Mouse (Mus musculus) brown adipose tissue, adult 24 weeks (tissue): Measurements from ENCODE around the gene Rasd1. TPM values are rescaled to one million over a fixed set of nuclear protein-coding genes. Genes with fewer than 3 reads are reported as not detected.

Source experiments
- polyA plus RNA-seq: library from polyadenylated mRNA; stranded (reverse); fragments of >200 nt; gene quantifications from 2 replicates; pipeline ENCODE4 v1.2.4, GENCODE M21; 2012; ENCODE audit not compliant: missing spikeins, insufficient read depth, insufficient read length

Rasd1 gene
- polyA plus RNA-seq, 1 experiment = 46.6 TPM

Other genes with a start within 250 kb of the Rasd1 start
- 1.3 and 3.8 TPM in 2 replicates for gene Pld6, start 177.3 kb downstream of the Rasd1 start, polyA plus RNA-seq
- 17.9 and 27.3 TPM in 2 replicates for gene Flcn, start 154.9 kb downstream of the Rasd1 start, polyA plus RNA-seq
- 32.1 and 33.2 TPM in 2 replicates for gene Nt5m, start 125.5 kb downstream of the Rasd1 start, polyA plus RNA-seq
- 105 and 106 TPM in 2 replicates for gene Cops3, start 125.1 kb downstream of the Rasd1 start, polyA plus RNA-seq
- gene Med9, start 16.7 kb downstream of the Rasd1 start, polyA plus RNA-seq = 18.2 and 21.6 TPM in 2 replicates
- 8.5 and 29.6 TPM in 2 replicates for gene Pemt, start 81.5 kb upstream of the Rasd1 start, polyA plus RNA-seq
- gene Rai1, start 140.1 kb upstream of the Rasd1 start, polyA plus RNA-seq = 11.7 and 13.7 TPM in 2 replicates